8 mouse cellular contexts compared by ENCODE assay signal in genomic region chr11:115814605-115815450, GRCm38 (mm10). TPM values are rescaled to one million over a fixed set of nuclear protein-coding genes. Genes with fewer than 3 reads are reported as not detected.
DNase-seq lines count a peak whose midpoint lies in the region; ATAC-seq and TF ChIP-seq lines count a peak whose summit lies in the region.

Gene Tsen54, plus strand, starts transcription at chr11:115814724.

- H3K27ac ChIP-seq in cortical plate, adult 2 months (ENCODE audit: insufficient read depth, low read length), result no peak within 1 kb of the TSS
- H3K27ac ChIP-seq in intestine, embryonic 14.5 days (ENCODE audit: low read depth), result peak within 1 kb of the TSS; percentile 65; the same call in 1 of the 2 replicates
- peak within 1 kb of the TSS; percentile 90 for H3K27ac ChIP-seq in midbrain, embryonic 10.5 days (replicated peaks)

- TF ChIP-seq CTCF in cortical plate, adult 2 months (IDR thresholded peaks at IDR 0.05; ENCODE audit: extremely low read depth, insufficient read depth, low read length), result no peak

- peak within 1 kb of the TSS; percentile 80 for H3K4me2 ChIP-seq in intestine, embryonic 14.5 days (ENCODE audit: low read length)

- DNase-seq in adipocyte (ENCODE audit: low spot score), result peak; percentile 76
- peak; percentile 83 for DNase-seq in gastrocnemius, postnatal 25 days
- peak; percentile 95 for DNase-seq in intestine, embryonic 14.5 days (ENCODE audit: low spot score)
- DNase-seq in left cerebral cortex, postnatal 36 days (ENCODE audit: low spot score in 2 of 2), result peak; percentile 83 to 90
- DNase-seq in midbrain, embryonic 10.5 days (ENCODE audit: low spot score), result peak; percentile 88
- DNase-seq in right cerebral cortex, postnatal 36 days (ENCODE audit: low spot score in 2 of 2), result peak; percentile 67 to 73
- peak; percentile 86 for DNase-seq in yolk sac, embryonic 10.5 days (ENCODE audit: low spot score)

- intact Hi-C loops in left cerebral cortex, postnatal 36 days (cut with DNase I), result loop anchor here (1.0 to 5.0 kb wide), 3 partner anchors 48 to 168 kb away; partner anchors contain the start of gene Tmem94

- WGBS in intestine, embryonic 14.5 days, result under 1% methylated on average over 60 of the region's 84 CpGs
- WGBS in midbrain, embryonic 10.5 days, result under 1% methylated on average over 84 of the region's 84 CpGs

- peak; percentile 49; the same call in 1 of the 2 replicates for TF ChIP-seq POLR2A in cortical plate, adult 2 months (IDR thresholded peaks at IDR 0.05; ENCODE audit: extremely low read depth, insufficient read depth, low read length)

- peak; percentile 69 for ATAC-seq in intestine, embryonic 14.5 days (replicated peaks; ENCODE audit: low FRiP score, low TSS enrichment, low read depth)

- peak within 1 kb of the TSS; percentile 52 for H3K4me3 ChIP-seq in cortical plate, adult 2 months (ENCODE audit: insufficient read depth, low read length)
- H3K4me3 ChIP-seq in intestine, embryonic 14.5 days (ENCODE audit: low read depth, low read length), result peak within 1 kb of the TSS; percentile 82
- H3K4me3 ChIP-seq in midbrain, embryonic 10.5 days, result peak within 1 kb of the TSS; percentile 90

- H3K4me1 ChIP-seq in cortical plate, adult 2 months (ENCODE audit: control insufficient read depth, insufficient read depth, low read length), result peaks cover 4% of the 10 kb centered on the region; the same call in 1 of the 2 replicates
- peaks cover 27% of the 10 kb centered on the region for H3K4me1 ChIP-seq in intestine, embryonic 14.5 days (replicated peaks; ENCODE audit: control insufficient read depth, insufficient read depth, low read length)
- H3K4me1 ChIP-seq in midbrain, embryonic 10.5 days, result peaks cover 53% of the 10 kb centered on the region

- H3K9me3 ChIP-seq in intestine, embryonic 14.5 days (ENCODE audit: control insufficient read depth, low read length), result no peaks in the 10 kb centered on the region
- no peaks in the 10 kb centered on the region for H3K9me3 ChIP-seq in midbrain, embryonic 10.5 days (replicated peaks)

- H3K9ac ChIP-seq in intestine, embryonic 14.5 days (ENCODE audit: low read length), result peak within 1 kb of the TSS; percentile 82

- peaks cover 18% of the 10 kb centered on the region for H3K36me3 ChIP-seq in intestine, embryonic 14.5 days (ENCODE audit: control insufficient read depth, insufficient read depth, low read length)
- peaks cover 56% of the 10 kb centered on the region for H3K36me3 ChIP-seq in midbrain, embryonic 10.5 days

- H3K27me3 ChIP-seq in intestine, embryonic 14.5 days (replicated peaks; ENCODE audit: control insufficient read depth, insufficient read depth, low read length), result no peaks in the 10 kb centered on the region
- H3K27me3 ChIP-seq in midbrain, embryonic 10.5 days (ENCODE audit: low read depth, poor library complexity, severe bottlenecking), result no peaks in the 10 kb centered on the region

RNA-seq across cellular contexts. Expression of gene Tsen54, which starts in this region (rescaled TPM):
- 15.3 and 15.8 TPM in 2 replicates for polyA plus RNA-seq in cortical plate, adult 2 months (2012; rRNA removed)
- 1 to 10 TPM; 3.2 to 7.5 TPM for total RNA-seq in gastrocnemius, postnatal 25 days (2021)
- polyA plus RNA-seq in intestine, embryonic 14.5 days (2014; fragmentation: Nextera tagmentation; extraction: Ambion mirVana), result 29.5 and 30.7 TPM in 2 replicates
- 10 to 100 TPM; 10.6 to 16.0 TPM for total RNA-seq in left cerebral cortex, postnatal 36 days (2021)
- polyA plus RNA-seq in midbrain, embryonic 10.5 days (2016; fragmentation: Nextera tagmentation; extraction: Ambion mirVana), result 35.3 and 39.7 TPM in 2 replicates
